Mouse (Mus musculus) stomach, postnatal 0 days (tissue): ENCODE results near the gene Prkag2. TPM values are rescaled to one million over a fixed set of nuclear protein-coding genes. Genes with fewer than 3 reads are reported as not detected.

Source experiments
- ATAC-seq: fragments of 200-750 bp; cut with Nextera tagmentation; 2 replicates; pipeline ENCODE4 v1.8.0; 2017; ENCODE audit not compliant: low FRiP score, low TSS enrichment
- DNase-seq: peaks from one replicate; pipeline ENCODE4 v3.0.0-alpha.2; 2016; ENCODE audit warnings: low spot score
- H3K27ac ChIP-seq: fragments of 300-500 bp; sonication (generic); replicated peaks from 2 replicates; pipeline ENCODE4 v1.5.1; 2014; ENCODE audit warnings: mild to moderate bottlenecking, control low read depth
- H3K27me3 ChIP-seq: fragments of 300-500 bp; sonication (generic); 2 replicates; pipeline ENCODE4 v1.6.1; 2014; ENCODE audit warnings: low read length; ENCODE audit not compliant: control insufficient read depth, insufficient read depth
- H3K36me3 ChIP-seq: fragments of 300-500 bp; sonication (generic); 2 replicates; pipeline ENCODE4 v1.6.1; 2014; ENCODE audit warnings: low read length, mixed read lengths; ENCODE audit not compliant: control insufficient read depth, insufficient read depth
- H3K4me1 ChIP-seq: fragments of 300-500 bp; sonication (generic); replicated peaks from 2 replicates; pipeline ENCODE4 v1.6.1; 2014; ENCODE audit warnings: antibody characterized with exemption; ENCODE audit not compliant: control insufficient read depth, insufficient read depth
- H3K4me2 ChIP-seq: fragments of 300-500 bp; sonication (generic); replicated peaks from 2 replicates; pipeline ENCODE4 v1.6.1; 2014; ENCODE audit warnings: low read depth, mild to moderate bottlenecking, control low read depth, moderate library complexity
- H3K4me3 ChIP-seq: fragments of 300-500 bp; sonication (generic); 2 replicates; pipeline ENCODE4 v1.5.1; 2014; ENCODE audit warnings: low read depth, low read length, control low read depth
- H3K9ac ChIP-seq: fragments of 300-500 bp; sonication (generic); 2 replicates; pipeline ENCODE4 v1.6.1; 2014; ENCODE audit warnings: mild to moderate bottlenecking, low read length, control low read depth, mixed read lengths
- H3K9me3 ChIP-seq: fragments of 300-500 bp; sonication (generic); 2 replicates; pipeline ENCODE4 v1.6.1; 2016; ENCODE audit warnings: low read length; ENCODE audit not compliant: control insufficient read depth
- CTCF ChIP-seq: IDR thresholded peaks from 2 replicates; pipeline ENCODE4 v1.5.1; 2016; ENCODE audit warnings: antibody characterized with exemption, low read depth, mild to moderate bottlenecking, moderate library complexity
- EP300 ChIP-seq: optimal IDR thresholded peaks from 2 replicates; pipeline ENCODE3; 2016; ENCODE audit warnings: antibody characterized with exemption
- WGBS: fragments of 180-500 bp; shearing (Covaris S2); extraction: QIAGEN DNeasy Blood & Tissue Kit; methylation state at CpG from one replicate; pipeline ENCODE4 v1.1.7; 2014; 5-methylcytosine and 5-hydroxymethylcytosine counted together
- polyA plus RNA-seq: library from polyadenylated mRNA; unstranded; fragments of >200 nt; fragmentation: Nextera tagmentation; extraction: Ambion mirVana; gene quantifications from 2 replicates; pipeline ENCODE4 v1.2.1, GENCODE M21; 2015

Gene Prkag2
- polyA plus RNA-seq, 1 experiment from 2014 or later = 33.9 TPM

DNA sequence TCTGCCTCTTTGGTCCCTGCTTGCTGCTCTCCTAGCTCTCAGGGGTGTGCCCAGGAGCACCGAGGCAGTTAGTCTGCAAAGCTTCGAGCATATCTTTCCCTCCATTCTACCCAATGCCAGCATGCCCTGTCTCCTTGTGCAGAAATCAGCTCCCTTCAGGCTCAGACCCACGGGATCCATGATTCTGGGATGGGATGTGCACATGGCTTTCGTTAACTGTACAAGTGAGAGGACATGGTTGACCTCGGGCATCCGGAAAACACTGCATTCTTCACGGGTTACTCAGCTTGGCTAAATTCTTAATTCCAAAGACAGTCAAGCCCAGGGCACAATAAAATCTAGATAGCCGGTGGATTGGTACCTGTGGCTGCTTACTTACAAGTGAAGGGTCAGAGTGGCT, 213.2 kb downstream of the Prkag2 start:
- 88% methylated on average over 8 of the region's 8 CpGs for WGBS
- no peak for ATAC-seq
- no peak overlapping the region for H3K4me2 ChIP-seq
- no peak for DNase-seq
- H3K36me3 ChIP-seq = peaks cover 18% of the 10 kb centered on the region
- H3K4me1 ChIP-seq = no peaks in the 10 kb centered on the region
- TF ChIP-seq EP300 (no peak), CTCF (no peak)
- H3K9ac ChIP-seq = no peak overlapping the region
- no peak overlapping the region for H3K27ac ChIP-seq
- no peak overlapping the region for H3K4me3 ChIP-seq
- H3K9me3 ChIP-seq = no peaks in the 10 kb centered on the region
- H3K27me3 ChIP-seq = no peaks in the 10 kb centered on the region

DNA sequence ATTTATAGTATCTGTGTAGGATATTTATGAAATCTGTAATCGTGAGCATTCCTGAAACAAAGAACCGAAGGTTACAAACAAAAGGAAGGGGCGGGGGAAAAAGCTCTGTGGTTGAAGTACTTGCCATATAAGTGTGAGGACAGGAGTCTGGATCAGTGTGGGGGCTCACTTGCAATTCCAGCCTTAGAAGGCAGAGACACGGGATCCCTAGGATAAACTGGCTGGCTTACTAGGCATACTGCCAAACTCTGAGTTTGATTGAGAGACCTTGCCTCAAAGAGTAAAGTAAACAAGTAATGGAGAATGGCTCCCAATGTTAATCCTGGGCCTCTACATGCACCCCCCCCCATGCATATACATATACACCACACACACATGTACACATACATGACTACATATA, 221.7 kb downstream of the Prkag2 start:
- WGBS = 52% methylated on average over 4 of the region's 4 CpGs
- 0 out of 2 replicates have a peak, but pooled peaks have one; percentile 45 for ATAC-seq
- DNase-seq = no peak
- Histone ChIP-seq H3K4me3 (no peak overlapping the region), H3K36me3 (peaks cover 7% of the 10 kb centered on the region; the same call in 1 of the 2 replicates), H3K27me3 (no peaks in the 10 kb centered on the region), H3K4me2 (no peak overlapping the region), H3K9ac (no peak overlapping the region), H3K4me1 (no peaks in the 10 kb centered on the region), H3K9me3 (no peaks in the 10 kb centered on the region), H3K27ac (no peak overlapping the region)
- TF ChIP-seq EP300 (no peak), CTCF (no peak)

DNA sequence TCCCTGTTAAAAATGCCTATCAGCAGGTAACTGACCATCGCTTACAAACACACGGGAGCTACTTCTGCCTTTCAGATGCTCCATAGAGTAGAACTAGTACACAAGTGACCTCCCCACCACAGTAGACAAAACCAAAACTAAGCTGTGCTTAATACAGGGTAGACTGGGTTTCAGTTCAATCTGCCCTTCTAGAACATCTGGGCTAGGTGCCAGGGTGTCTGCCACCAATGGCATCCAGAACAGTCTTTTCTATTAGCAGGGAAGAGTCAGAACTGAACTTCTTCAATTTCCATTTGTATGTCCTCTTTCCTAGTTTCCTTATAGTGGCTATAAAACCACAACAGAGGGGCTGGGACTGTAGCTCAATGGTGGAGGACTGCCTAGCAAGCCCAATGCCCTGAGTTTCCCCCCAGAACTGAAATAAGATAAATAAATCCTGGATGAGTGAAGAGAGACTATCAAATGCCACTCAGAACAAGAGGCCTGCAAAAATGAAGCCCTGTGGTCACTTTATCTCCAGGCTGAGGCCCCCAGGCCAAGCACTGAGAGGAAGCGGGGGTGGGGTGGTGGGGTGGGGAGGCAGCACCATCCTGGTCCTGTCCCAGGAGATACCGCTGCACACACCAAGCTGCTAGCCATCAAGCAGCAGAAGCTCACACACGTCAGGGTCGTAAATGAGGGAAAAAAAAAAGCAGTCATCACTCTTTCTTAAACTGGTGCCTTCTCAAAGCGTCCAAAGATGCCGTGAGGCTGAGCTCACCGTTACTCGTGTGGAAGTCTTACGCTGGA, 222.4 kb downstream of the Prkag2 start:
- Histone ChIP-seq H3K27me3 (no peaks in the 10 kb centered on the region), H3K9me3 (no peaks in the 10 kb centered on the region), H3K36me3 (peaks cover 7% of the 10 kb centered on the region; the same call in 1 of the 2 replicates), H3K9ac (no peak overlapping the region), H3K4me1 (no peaks in the 10 kb centered on the region), H3K4me3 (no peak overlapping the region), H3K27ac (0 out of 2 replicates have a peak overlapping the region, but pooled peaks have one; percentile 35), H3K4me2 (no peak overlapping the region)
- ATAC-seq (no peak), DNase-seq (no peak)
- 65% methylated on average over 11 of the region's 11 CpGs for WGBS
- no peak for TF ChIP-seq CTCF
- no peak for TF ChIP-seq EP300

DNA sequence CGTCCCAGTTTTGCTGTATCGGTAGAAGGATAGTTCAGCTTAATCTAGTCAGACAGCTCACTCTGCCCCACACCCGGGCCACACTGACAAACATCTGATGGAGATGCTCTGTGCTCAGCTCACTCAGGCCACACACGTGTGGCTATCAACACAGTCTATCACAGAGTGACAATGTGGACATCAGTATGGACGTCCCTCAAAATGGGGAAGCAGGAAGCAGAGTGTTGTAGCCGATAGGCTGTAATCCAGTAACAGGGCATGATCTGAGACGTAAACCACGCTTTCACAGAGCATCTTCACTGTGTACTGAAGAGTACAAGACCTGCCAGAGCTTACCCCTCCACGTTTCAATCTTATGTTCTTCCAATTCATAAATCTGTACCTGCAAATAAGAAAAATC, 223.8 kb downstream of the Prkag2 start:
- ATAC-seq = no peak

DNA sequence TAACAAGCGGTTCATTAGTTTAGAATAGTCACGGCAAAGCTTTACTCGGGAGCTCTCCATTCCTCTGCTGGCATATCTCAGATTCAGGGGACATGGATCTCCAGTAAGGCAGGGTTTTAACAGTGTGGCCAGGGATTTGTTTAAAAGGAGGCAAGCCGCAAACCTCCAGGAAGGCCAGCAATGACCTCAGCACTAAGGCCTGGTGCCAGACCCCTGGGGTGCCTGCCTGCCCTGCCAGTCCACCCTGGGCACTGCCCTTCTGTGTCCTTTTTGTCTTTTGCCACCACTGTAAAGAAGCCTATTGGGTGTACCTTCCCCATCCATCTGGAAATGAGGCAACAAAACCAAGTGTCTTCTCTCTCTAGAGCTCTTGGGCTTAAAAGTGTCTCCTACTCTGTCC, 226.3 kb downstream of the Prkag2 start:
- H3K9ac ChIP-seq = no peak overlapping the region
- H3K27me3 ChIP-seq = no peaks in the 10 kb centered on the region
- ATAC-seq = no peak
- no peak for DNase-seq
- H3K4me1 ChIP-seq = no peaks in the 10 kb centered on the region
- no peak overlapping the region for H3K4me2 ChIP-seq
- H3K27ac ChIP-seq = no peak overlapping the region
- H3K9me3 ChIP-seq = no peaks in the 10 kb centered on the region
- no peak overlapping the region for H3K4me3 ChIP-seq
- H3K36me3 ChIP-seq = peaks cover 9% of the 10 kb centered on the region; the same call in 1 of the 2 replicates
- WGBS = 60% methylated on average over 4 of the region's 4 CpGs
- TF ChIP-seq EP300 (no peak), CTCF (no peak)

More for the DNA sequence above, 223.8 kb downstream of the Prkag2 start:
- 81% methylated on average over 9 of the region's 9 CpGs for WGBS
- Histone ChIP-seq H3K4me2 (no peak overlapping the region), H3K9me3 (no peaks in the 10 kb centered on the region), H3K27ac (no peak overlapping the region), H3K4me1 (no peaks in the 10 kb centered on the region), H3K9ac (no peak overlapping the region), H3K36me3 (peaks cover 7% of the 10 kb centered on the region; the same call in 1 of the 2 replicates), H3K4me3 (no peak overlapping the region), H3K27me3 (no peaks in the 10 kb centered on the region)
- no peak for DNase-seq
- TF ChIP-seq CTCF = no peak
- no peak for TF ChIP-seq EP300

DNA sequence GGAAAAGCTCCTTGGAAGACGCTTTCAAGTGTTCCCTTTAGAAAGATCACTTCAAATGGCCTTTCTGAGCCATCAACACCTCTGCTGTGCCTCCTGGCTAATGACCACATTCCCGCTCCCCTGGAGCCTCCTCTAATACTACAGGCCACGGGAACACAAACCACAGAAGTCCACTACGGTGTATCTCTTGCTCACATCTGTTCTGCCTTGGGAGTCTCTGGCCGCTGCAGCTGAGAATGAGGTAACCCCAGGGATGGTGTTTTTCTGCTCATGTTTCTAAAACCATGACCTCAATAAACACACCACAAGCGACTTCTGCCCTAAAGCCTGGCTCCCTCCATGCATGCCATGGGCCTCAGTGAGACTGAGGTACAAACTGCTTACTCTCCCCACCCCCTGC, 227.2 kb downstream of the Prkag2 start:
- Histone ChIP-seq H3K4me2 (no peak overlapping the region), H3K4me3 (no peak overlapping the region), H3K4me1 (no peaks in the 10 kb centered on the region), H3K9ac (no peak overlapping the region), H3K27ac (no peak overlapping the region), H3K9me3 (no peaks in the 10 kb centered on the region), H3K27me3 (no peaks in the 10 kb centered on the region), H3K36me3 (peaks cover 6% of the 10 kb centered on the region; the same call in 1 of the 2 replicates)
- TF ChIP-seq EP300 = no peak
- TF ChIP-seq CTCF = no peak
- DNase-seq = no peak
- ATAC-seq = no peak
- WGBS = 64% methylated on average over 6 of the region's 6 CpGs
